Mouse (Mus musculus) gastrocnemius, postnatal 14 days (tissue): ENCODE results near the gene Elmo1. TPM values are rescaled to one million over a fixed set of nuclear protein-coding genes. Genes with fewer than 3 reads are reported as not detected.

Experiments used
- DNase-seq: peaks from one replicate; pipeline ENCODE4 v3.0.0; 2021; ENCODE audit warnings: mixed read lengths
- intact Hi-C: fragments of 180-260 bp; cut with DNase I; formaldehyde crosslinking; loops from one replicate; pipeline ENCODE4 v1.15.1; 2025; ENCODE audit warnings: low total_unique reads
- total RNA-seq, 2 experiments: library from RNA; stranded (reverse); gene quantifications; 2 replicates each; pipeline ENCODE4 v1.2.3; 2021

The Elmo1 gene
- total RNA-seq, 2 experiments from 2014 or later = 11.4 to 12.3 TPM

DNA sequence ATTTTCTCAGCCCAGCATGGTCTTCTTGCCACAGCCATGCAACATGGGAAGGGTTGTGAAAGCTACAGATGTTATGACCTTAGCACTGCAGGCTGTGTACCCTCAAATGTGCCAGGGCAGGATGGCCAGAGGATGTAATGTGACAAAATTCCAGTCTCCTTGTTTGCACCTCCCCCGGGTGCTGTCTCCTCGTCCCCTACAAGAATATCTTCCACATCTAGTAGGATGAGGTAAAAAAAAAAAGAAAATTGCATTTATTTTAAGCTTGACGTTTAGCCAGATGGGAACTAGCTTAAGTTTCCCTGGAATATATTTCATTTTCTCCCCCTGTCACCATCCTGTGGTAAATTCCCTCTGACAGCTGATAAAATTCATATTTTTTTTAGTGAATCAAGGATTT is 307.3 kb downstream of the Elmo1 start:
- intact Hi-C loops = no loop called here
- DNase-seq = no peak

DNA sequence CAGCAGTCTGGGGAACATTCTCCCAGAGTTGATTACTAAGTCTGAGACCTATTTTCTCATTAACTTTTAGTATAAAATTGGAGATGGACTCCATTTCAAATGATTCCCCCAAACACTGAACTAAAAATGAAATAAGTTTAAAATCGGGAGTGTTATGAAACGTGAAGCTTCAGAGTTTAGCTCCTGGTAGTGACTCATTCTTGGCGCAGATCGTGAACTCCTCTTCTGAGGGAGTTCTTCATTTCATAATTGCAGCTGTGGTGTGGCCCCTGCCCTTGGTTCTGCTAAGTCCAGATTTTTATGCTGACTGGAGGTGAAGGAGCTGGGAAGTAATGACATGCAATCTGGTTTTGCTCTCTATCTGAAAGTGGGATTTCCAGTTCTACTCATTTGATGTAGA is 307.9 kb downstream of the Elmo1 start:
- peak; percentile 10 for DNase-seq
- intact Hi-C loops = no loop called here

DNA sequence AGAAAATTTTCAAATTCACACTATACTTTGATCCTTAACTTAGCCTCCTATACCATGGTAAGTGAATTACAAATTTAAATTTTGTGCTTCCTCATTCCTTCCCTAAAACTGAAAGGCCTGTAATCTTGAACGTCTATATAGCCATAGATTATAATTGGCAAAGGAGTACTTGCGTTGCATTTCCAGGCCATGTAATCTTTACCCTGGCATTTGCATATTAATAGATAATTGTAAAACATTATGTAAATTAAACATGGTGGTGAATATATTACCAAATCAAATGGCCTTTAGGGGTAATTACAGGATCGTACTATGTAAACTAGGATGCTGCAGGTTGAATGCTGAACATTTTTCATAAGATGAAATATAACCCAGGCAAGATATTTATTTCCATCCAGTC is 314.1 kb downstream of the Elmo1 start:
- DNase-seq = no peak
- intact Hi-C loops = no loop called here

DNA sequence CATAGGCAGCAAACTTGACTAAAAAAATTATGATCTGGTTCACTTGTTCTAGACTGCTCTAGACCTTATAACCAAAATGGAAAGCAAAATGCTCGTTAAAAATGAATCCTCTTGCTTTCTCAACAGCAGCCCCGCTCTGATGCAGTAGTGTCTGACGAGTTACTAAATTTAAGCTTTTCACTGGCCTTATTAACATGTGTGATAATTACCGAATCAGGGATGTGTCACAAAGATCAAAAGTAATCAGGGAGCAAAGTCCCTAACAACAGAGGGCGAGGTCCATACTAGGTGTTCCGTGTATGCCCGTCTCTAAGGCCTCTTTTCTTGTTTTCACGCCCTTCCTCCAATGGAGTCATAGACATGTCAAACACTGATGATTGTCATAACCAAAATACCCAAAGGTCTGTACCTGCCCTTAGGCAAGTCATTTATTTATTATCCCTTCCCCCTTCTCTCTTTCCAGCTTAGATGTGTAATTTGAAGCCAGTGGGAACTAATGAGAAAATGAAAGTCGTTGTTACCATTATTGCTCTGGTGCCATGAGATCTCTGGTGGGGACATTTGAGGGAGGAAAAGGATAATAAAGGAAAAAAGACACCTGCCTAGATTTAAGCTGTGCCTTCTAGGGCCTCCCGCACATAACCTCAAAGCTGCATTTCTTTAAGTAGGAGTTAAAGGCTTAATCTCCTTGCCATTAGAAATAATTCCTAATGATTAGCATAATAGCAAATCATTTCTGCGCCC is 316.2 kb downstream of the Elmo1 start:
- intact Hi-C loops = no loop called here
- no peak for DNase-seq

DNA sequence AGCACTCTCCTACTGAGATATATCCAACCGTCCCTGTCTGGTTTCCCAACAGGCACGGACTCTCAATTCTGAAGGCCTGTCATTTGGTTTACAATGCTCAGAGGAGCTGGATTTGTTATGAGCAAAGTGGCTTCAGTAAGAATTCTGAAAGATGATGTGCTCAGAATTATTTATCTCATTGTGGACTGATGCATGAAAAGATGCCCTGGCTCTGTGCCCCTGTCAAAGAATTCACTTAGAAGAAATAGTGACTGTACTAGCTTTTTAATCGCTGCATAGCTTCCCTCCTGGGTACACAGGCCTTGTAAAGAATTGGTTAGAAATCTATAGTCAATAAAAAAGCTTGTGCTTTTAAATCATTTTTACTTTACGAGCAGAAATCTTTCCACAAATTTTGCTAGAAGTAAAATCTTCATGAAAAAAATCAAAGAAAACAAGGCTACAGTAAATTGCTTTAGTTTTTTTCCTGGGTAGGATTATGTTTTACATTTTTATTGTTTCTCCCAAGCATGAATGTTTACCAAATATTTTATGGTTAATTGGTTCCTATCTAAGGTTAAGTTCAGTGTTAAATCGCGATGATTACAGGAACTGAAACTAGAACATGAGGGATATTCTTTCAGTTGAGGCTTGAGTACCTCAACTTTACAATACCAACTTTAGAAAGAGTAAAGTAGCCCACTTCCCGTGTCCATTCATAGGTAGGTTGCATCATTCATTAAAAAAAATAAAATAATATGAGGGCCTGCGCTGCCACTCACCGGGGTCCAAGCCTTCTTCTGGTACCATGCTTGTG is 320.1 kb downstream of the Elmo1 start:
- intact Hi-C loops = no loop called here

DNA sequence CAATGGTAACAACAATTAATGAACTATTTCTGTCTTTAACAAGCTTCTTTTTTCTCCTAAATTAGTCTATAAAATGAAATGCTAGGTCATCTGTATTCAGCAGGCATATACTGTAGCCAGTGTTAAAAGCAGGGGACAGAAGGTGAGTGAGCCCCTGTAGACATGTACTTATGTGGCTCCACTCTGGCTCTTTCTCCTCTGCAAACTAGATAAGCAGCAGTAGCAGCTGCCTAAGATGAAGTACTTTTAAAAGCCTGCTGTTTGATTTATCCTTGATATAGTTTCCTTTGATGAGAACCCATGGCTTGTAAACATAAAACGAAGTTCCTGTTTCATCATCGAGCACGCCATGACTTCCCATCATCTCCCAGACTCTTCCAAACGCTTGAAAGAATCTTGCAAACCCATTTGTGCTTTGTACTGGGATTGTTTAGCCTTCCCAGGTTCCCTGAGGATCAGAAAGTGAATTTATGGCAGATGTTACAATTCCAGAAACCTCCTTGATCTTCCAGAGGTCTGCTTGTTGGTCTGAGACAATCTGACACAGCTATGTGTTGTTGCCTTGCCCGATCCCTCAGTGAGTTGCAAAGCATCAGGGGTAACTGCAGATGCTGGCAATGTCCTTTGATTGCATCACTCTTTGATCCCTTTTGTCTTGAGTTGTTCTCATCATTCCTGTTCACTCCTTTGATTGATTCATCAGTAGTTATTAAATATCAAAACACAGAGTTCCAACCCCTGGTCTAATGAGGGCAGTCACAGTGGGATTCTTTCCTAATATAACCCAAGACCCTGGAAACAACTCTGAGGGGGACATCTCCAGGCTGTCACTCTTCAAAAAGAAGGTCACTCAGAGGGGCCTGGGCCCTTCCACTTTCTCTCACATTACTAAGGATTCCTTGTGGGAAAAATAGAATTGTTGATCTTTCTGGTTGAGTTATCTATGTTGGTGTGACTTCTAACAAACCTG is 326.6 kb downstream of the Elmo1 start:
- no peak for DNase-seq
- intact Hi-C loops = no loop called here

More for the DNA sequence above, 320.1 kb downstream of the Elmo1 start:
- no peak for DNase-seq

DNA sequence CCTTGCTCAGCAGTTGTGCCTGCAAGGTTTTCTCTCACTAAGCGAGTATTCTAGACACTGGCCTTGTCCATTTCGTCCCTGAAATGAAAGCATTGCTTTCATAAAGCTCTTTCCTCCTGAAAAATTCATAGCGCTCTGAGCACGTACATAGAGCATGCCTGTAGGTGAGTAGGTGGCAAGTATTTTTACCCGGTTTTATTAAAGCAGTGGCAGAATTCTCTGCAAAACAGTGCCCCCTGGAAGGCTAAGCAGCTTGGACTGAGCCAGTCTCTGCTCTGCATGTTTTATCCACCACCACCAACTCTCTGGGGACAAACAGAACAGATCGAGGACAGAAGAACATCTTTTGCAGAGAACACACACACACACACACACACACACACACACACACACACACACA is 340.6 kb downstream of the Elmo1 start:
- no peak for DNase-seq
- intact Hi-C loops = no loop called here

DNA sequence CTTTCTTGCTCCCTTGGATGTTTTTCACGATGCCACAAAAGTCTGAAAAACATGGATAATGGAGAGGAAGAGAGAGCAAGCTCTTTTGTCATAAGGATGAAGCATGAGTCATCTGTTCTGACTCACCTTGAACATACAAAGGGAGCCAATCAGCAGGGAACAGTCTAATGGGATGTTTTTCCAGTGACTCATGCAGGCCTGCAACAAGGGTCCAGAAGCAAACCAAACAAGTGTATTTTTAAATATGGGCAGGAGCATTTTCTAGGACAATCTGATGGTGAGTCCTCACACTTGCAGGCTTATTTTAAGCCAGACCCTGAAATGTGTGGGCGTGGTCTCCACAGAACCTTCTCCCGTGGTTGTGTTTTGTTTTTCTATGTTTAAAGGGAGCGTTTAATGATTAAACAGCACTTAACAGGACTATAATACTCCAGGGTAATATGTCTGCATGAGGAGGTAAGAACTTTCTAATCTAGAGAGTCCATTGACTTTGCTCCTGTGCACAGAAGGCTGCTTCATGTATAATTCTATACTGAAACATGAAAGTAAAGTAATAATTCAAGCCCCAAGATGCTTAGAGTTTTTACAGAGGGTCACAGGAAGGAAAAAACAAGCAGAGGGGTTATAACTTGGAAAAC is 342.9 kb downstream of the Elmo1 start:
- intact Hi-C loops = no loop called here
- DNase-seq = no peak

DNA sequence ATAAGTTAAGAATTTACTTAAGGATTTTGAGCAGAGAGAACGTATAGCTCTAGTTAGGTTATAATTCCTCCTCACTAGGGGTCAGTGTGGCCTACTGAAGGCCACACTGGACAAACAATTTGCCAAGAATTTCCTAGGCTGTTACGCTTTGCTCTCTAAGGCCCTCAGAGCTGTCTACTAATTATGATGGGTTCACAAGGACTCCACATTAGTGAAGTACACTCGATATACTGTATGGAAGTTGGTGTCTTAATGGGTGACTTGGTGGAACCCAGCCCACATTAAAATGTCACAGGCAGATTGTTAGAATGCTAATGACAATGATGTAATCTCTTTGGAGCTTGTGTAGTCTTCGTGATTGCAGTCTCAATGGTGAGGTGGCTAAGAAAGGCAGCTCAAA is 343.7 kb downstream of the Elmo1 start:
- intact Hi-C loops = no loop called here
- no peak for DNase-seq

DNA sequence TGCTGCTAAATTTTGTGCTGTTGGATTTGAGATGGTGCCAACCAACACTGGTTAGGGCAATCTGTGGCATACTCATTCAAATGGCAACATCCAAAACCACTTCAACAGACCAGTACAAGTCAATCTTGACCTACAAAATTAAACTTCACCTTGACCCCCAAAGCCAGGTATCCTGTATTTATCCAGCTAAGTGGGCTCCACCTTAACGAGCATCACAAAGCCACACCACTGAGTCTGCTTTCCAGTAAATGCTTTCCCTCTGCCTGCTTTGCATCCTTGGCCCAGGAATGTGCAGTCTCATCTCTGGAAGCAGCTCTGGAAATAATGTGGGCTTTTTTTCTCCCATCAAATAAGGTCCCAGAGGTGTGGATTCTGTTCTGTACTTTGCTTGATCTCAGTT is 349.1 kb downstream of the Elmo1 start:
- DNase-seq = no peak
- intact Hi-C loops = no loop called here

DNA sequence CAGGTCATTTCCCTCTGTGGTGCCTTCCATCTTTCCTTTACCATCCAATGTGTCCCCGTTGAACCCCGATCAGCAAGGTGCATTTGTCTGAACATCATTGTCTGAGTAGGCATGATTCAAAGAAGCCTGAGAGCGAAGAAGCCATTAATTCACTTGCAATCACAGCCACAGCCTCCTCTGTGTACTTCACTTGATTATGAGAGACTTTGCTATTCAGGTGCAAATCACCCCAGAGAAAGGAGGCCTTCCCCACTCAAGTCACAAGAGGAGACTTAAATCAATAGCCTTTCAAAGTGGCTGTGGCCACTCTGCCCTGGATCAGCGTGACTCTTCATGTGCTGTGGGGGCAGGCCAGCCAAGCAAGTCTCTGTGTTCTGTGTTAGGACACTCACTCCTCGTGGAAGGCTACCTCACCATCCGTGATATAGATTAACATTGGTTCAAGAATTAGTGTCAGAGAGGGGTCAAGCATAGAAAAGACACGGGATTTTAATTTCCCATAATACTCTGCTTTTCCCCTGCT is 360.5 kb downstream of the Elmo1 start:
- intact Hi-C loops = no loop called here
- no peak for DNase-seq

DNA sequence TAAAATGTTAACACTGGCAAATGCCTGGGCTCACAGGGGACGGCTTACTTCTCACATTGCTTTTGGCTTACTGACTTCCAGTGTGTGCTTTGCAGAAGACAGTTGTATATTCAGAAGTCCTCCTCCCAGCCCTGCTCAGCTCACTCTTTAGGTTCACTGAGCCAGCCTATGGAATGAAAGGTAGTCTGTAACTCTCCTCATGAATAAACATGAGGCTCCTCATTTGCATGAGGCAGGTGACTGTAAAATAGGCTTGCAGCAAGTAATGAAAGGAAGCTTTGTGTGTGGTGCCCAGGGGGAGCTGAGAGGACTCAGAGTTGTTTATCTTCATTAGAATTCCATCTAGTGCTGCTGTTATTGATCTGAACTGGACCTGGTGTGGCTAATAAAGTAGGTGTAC is 364.0 kb downstream of the Elmo1 start:
- intact Hi-C loops = no loop called here
- no peak for DNase-seq

DNA sequence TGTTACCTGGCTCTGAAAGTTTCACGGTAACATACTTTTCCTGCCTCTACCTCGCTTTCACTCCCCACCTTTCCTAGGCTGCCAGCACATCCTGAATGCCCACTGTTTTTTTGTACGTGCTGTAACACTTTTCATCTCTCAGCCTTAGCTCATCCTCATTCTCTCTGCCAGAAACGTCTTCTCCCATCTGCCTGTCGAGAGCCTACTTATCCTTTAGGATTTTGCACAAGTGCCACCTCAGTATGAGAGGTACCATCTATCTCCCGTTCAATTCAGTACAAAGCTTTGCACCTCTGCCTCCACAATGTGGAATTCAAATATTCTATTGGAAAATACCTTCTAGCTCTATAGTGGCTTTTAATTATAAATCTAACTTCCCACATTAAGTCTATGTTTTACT is 369.7 kb downstream of the Elmo1 start:
- intact Hi-C loops = no loop called here
- no peak for DNase-seq

DNA sequence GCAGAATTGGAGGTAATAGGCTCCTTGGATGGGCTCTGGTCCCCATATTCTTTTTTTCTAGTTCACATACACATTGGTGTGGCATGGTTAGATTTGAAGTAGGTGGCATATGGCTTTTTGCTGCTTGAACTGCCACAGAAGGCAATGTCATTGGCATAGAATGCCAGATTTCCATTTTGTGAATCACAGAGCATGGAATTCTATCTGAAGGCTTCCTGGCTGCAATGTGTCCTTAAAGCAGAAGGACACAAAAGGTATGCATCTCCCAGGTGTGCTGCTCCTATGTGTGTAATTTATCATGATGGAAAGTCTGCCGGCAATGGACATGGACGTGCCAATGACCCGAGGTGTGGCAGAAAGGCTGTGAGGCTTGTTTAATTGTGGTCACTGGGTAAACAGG is 371.2 kb downstream of the Elmo1 start:
- intact Hi-C loops = no loop called here
- no peak for DNase-seq

DNA sequence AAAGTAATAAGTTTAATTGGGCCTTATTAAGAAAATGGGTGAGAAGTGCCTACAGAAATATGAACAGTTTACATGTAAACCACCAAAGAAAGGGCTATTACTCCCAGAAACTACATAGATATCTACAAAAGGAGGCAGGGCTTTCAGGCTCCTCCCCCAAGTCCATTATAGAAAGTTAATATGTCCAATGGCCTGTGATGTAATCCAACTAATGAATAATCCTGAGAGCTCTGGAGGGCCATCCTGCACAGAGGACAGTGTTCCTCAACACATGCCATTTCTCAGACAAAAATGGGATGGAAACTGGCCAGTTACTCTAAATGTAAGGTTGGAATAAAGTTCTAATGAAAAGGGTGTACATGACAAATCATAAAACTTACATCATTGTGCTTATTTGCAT is 373.8 kb downstream of the Elmo1 start:
- intact Hi-C loops = no loop called here

DNA sequence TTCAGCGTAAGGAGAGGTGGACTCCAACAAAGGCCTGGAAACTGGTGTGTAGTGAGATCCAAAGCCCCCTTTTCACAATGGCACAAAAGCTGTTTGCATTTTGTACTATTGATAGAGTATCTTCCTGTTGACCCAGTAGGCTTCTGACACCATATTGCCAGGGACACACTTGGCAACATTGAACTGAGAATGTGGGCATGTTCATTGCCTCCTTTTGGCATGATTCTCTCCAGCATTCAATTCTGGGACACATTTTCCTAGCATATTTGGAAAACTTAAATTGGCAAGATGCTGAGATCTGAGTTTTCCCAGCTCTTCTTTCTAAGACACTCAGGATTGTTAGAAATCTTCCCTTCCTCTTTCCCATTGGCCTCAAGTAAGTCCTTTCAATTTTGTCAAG is 377.0 kb downstream of the Elmo1 start:
- DNase-seq = no peak
- intact Hi-C loops = no loop called here

More for the DNA sequence above, 373.8 kb downstream of the Elmo1 start:
- no peak for DNase-seq

DNA sequence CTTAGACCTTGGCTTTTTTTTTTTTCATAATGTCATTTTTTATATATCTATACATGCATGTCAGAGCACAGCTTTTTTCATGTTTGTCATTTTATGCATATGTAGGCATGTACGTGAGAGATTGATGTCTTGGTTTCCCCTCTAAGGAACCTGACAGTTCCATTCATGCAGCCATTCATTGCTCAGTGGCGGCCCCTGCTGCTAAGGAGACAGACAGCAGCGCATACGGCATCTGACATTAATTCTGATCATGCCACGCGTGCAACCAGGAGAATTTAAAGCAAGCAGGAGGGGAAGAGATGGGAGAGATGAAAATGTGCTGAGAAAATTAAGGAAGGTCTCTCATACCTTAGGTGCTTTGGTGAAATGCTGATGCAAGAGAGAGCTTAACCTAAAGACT is 381.3 kb downstream of the Elmo1 start:
- intact Hi-C loops = loop anchor here (5.0 kb wide), 1 partner anchor 159 kb away; no protein-coding TSS in a partner anchor
- peak; percentile 48 for DNase-seq

DNA sequence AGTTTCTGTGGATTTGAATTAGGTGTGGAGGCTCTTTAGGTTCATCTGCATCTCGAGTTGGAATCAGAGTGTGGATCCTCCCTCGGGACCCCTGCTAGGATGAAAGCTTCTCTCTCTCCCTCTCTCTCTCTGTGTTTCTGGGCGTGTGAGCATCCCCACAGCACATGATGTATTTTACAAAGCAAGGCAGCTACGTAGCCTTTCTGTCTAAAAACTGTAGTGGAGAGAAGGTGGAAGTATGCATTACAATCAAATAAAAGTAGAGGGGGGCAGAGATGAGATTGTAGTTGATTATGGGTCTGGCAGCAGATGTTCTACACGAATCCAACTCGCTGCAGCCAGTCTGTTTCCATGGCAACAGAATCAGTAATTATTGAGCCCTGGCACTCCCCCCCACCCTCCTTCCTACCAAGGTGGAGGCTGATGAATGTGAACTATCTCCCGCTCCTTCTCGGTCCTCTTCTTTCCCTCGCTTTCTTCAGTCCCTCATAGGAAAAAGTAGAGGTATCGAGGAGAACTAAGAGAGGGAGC is 382.0 kb downstream of the Elmo1 start:
- no peak for DNase-seq
- intact Hi-C loops = loop anchor here (5.0 kb wide), 1 partner anchor 160 kb away; no protein-coding TSS in a partner anchor
